Mouse (Mus musculus) spleen, adult 2 months (tissue): Measurements from ENCODE around the gene Sf1.

Experiments used
- CTCF ChIP-seq: fragments of 200-500 bp; IDR thresholded peaks from 2 replicates; pipeline ENCODE4 v1.5.1; 2011; ENCODE audit warnings: mild to moderate bottlenecking, inconsistent platforms; ENCODE audit not compliant: insufficient read depth, insufficient read length, insufficient replicate concordance; ENCODE audit errors: extremely low read depth
- POLR2A ChIP-seq: fragments of 200-500 bp; IDR thresholded peaks from 2 replicates; pipeline ENCODE4 v1.6.1; 2011; ENCODE audit warnings: low read depth, low read length, inconsistent platforms

DNA sequence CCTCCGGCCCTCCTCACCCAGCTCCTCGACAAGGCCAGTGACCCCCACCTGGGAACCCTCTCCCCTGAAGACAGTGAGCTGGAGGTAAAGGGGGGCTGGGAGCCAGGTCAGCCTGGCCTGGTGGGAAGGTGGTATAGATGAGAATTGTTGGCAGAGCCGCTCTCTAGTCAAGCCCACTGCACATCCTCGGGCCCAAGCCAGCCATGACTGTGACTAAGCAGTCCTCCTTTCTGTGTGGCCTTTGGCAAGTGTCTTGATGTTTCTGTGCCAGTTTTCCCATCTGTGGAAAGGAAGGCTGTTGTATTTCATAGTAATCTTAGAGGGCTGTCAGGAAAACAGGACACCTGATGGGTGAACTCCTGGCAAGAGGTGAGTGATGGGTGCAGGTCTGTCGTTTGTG, 19.5 kb upstream of the Sf1 start:
- no peak for TF ChIP-seq CTCF
- TF ChIP-seq POLR2A = no peak
